Mouse (Mus musculus): ENCODE results near the gene Usp24.

- TF ChIP-seq CTCF (conservative IDR thresholded peaks at IDR 0.05; ENCODE audit: insufficient read depth, insufficient read length, low read depth, low read length) (no peak), POLR2A (IDR thresholded peaks at IDR 0.05; ENCODE audit: low read depth, low read length) (no peak)
Observed at GRCm38 (mm10) chr4:106276937-106277336, 39.1 kb upstream of the Usp24 start.
